Mouse (Mus musculus) MEL (cell line): Measurements from ENCODE around the gene Gm28635. TPM values are rescaled to one million over a fixed set of nuclear protein-coding genes. Genes with fewer than 3 reads are reported as not detected.

Experiments
- DNase-seq: peaks from one replicate; pipeline ENCODE4 v3.0.0; 2011; ENCODE audit warnings: low read depth, low spot score
- H3K27ac ChIP-seq: 2 replicates; pipeline ENCODE4 v1.5.1; 2012; ENCODE audit warnings: low read depth, mild to moderate bottlenecking, control low read depth, low read length, moderate library complexity; ENCODE audit not compliant: control insufficient read depth
- H3K27me3 ChIP-seq, 2 experiments: fragments of 150-350 bp in 1 of 2; sonication (generic) in 1 of 2; 2 replicates each; pipeline ENCODE4 v1.6.1; 2012; ENCODE audit warnings: low read length in 2 of 2, mild to moderate bottlenecking in 2 of 2, improper control_type of control experiment in 1 of 2, moderate library complexity in 1 of 2; ENCODE audit not compliant: insufficient read depth in 2 of 2, control insufficient read depth in 1 of 2
- H3K36me3 ChIP-seq, 2 experiments: 2 replicates each; pipeline ENCODE4 v1.6.1; 2012 to 2014; ENCODE audit warnings: low read length in 2 of 2, improper control_type of control experiment in 1 of 2, inconsistent platforms in 1 of 2, mild to moderate bottlenecking in 1 of 2; ENCODE audit not compliant: insufficient read depth in 2 of 2, control insufficient read depth in 1 of 2
- H3K4me1 ChIP-seq, 2 experiments: fragments of 150-350 bp in 1 of 2; sonication (generic) in 1 of 2; 2 replicates each; pipeline ENCODE4 v1.6.1; 2012; ENCODE audit warnings: low read length in 2 of 2, improper control_type of control experiment in 1 of 2, mild to moderate bottlenecking in 1 of 2; ENCODE audit not compliant: insufficient read depth in 2 of 2, control insufficient read depth in 1 of 2
- H3K4me3 ChIP-seq, 2 experiments: fragments of 150-350 bp in 1 of 2; sonication (generic) in 1 of 2; 2 replicates each; pipeline ENCODE4 v1.5.1; 2012; ENCODE audit warnings: low read depth in 2 of 2, low read length in 2 of 2, mild to moderate bottlenecking in 2 of 2, moderate library complexity in 2 of 2, control low read depth in 1 of 2, improper control_type of control experiment in 1 of 2; ENCODE audit not compliant: control insufficient read depth in 1 of 2, insufficient read depth in 1 of 2
- H3K79me2 ChIP-seq: 2 replicates; pipeline ENCODE4 v1.6.1; 2012; ENCODE audit warnings: mild to moderate bottlenecking, low read length, moderate library complexity; ENCODE audit not compliant: control insufficient read depth, poor library complexity, insufficient read depth
- H3K9ac ChIP-seq: 2 replicates; pipeline ENCODE4 v1.6.1; 2012; ENCODE audit warnings: low read depth, mild to moderate bottlenecking, control low read depth, low read length, moderate library complexity; ENCODE audit not compliant: control insufficient read depth, poor library complexity, severe bottlenecking
- H3K9me3 ChIP-seq: fragments of 150-350 bp; sonication (generic); replicated peaks from 2 replicates; pipeline ENCODE4 v1.6.1; 2012; ENCODE audit warnings: mild to moderate bottlenecking, low read length, improper control_type of control experiment, moderate library complexity; ENCODE audit not compliant: insufficient read depth
- BHLHE40 ChIP-seq: IDR thresholded peaks from 2 replicates; pipeline ENCODE4 v1.6.1; 2012; ENCODE audit warnings: low read depth, mild to moderate bottlenecking, inconsistent platforms, low read length, improper control_type of control experiment, borderline replicate concordance
- CHD1 ChIP-seq: IDR thresholded peaks from 2 replicates; pipeline ENCODE4 v1.6.1; 2012; ENCODE audit warnings: low read depth, mild to moderate bottlenecking, inconsistent platforms, low read length, improper control_type of control experiment
- CTCF ChIP-seq, 3 experiments: IDR thresholded peaks in 2 of 3; conservative IDR thresholded peaks in 1 of 3; 2 replicates each; pipeline ENCODE4 v1.5.1; 2011 to 2012; ENCODE audit warnings: low read length in 3 of 3, low read depth in 2 of 3, mild to moderate bottlenecking in 2 of 3, improper control_type of control experiment in 1 of 3, inconsistent platforms in 1 of 3, mixed read lengths in 1 of 3, moderate library complexity in 1 of 3; ENCODE audit not compliant: control insufficient read depth in 1 of 3, insufficient read depth in 1 of 3, poor library complexity in 1 of 3, severe bottlenecking in 1 of 3
- E2F4 ChIP-seq: IDR thresholded peaks from 2 replicates; pipeline ENCODE4 v1.6.1; 2011; ENCODE audit warnings: low read depth, low read length, improper control_type of control experiment, borderline replicate concordance
- GABPA ChIP-seq: IDR thresholded peaks from 2 replicates; pipeline ENCODE4 v1.6.1; 2012; ENCODE audit warnings: low read depth, mild to moderate bottlenecking, inconsistent platforms, low read length, improper control_type of control experiment, moderate library complexity
- GATA1 ChIP-seq: IDR thresholded peaks from 2 replicates; pipeline ENCODE4 v1.6.1; 2011; ENCODE audit warnings: low read depth, low read length, improper control_type of control experiment
- HCFC1 ChIP-seq: IDR thresholded peaks from 2 replicates; pipeline ENCODE4 v1.6.1; 2012; ENCODE audit warnings: low read depth, mild to moderate bottlenecking, inconsistent platforms, low read length, improper control_type of control experiment, moderate library complexity
- KAT2A ChIP-seq: conservative IDR thresholded peaks from 2 replicates; pipeline ENCODE4 v1.6.1; 2012; ENCODE audit warnings: low read depth, low read length, improper control_type of control experiment, inconsistent platforms
- MAFK ChIP-seq: IDR thresholded peaks from 2 replicates; pipeline ENCODE4 v1.6.1; 2011; ENCODE audit warnings: low read depth, mild to moderate bottlenecking, low read length, improper control_type of control experiment, borderline replicate concordance
- MAX ChIP-seq: IDR thresholded peaks from 2 replicates; pipeline ENCODE4 v1.6.1; 2011; ENCODE audit warnings: low read length, improper control_type of control experiment
- MAZ ChIP-seq: IDR thresholded peaks from 2 replicates; pipeline ENCODE4 v1.6.1; 2012; ENCODE audit warnings: low read depth, mild to moderate bottlenecking, inconsistent platforms, low read length, improper control_type of control experiment
- MEF2A ChIP-seq: IDR thresholded peaks from 2 replicates; pipeline ENCODE4 v1.6.1; 2014; ENCODE audit warnings: low read depth, mild to moderate bottlenecking, inconsistent platforms, low read length, improper control_type of control experiment; ENCODE audit not compliant: poor library complexity, insufficient replicate concordance, severe bottlenecking; ENCODE audit errors: extremely low read depth
- MXI1 ChIP-seq: IDR thresholded peaks from 2 replicates; pipeline ENCODE4 v1.6.1; 2011; ENCODE audit warnings: mild to moderate bottlenecking, low read depth, low read length, improper control_type of control experiment
- NRF1 ChIP-seq: IDR thresholded peaks from 2 replicates; pipeline ENCODE4 v1.6.1; 2014; ENCODE audit warnings: low read depth, mild to moderate bottlenecking, inconsistent platforms, low read length, improper control_type of control experiment, moderate library complexity; ENCODE audit not compliant: poor library complexity, insufficient read depth, severe bottlenecking
- RAD21 ChIP-seq: IDR thresholded peaks from 2 replicates; pipeline ENCODE4 v1.6.1; 2011; ENCODE audit warnings: mild to moderate bottlenecking, low read depth, low read length, improper control_type of control experiment
- RCOR1 ChIP-seq: IDR thresholded peaks from 2 replicates; pipeline ENCODE4 v1.6.1; 2012; ENCODE audit warnings: low read depth, mild to moderate bottlenecking, inconsistent platforms, low read length, improper control_type of control experiment
- SIN3A ChIP-seq: IDR thresholded peaks from 2 replicates; pipeline ENCODE4 v1.6.1; 2012; ENCODE audit warnings: low read length, improper control_type of control experiment, inconsistent platforms
- TBP ChIP-seq: IDR thresholded peaks from 2 replicates; pipeline ENCODE4 v1.8.0; 2011; ENCODE audit warnings: low read depth, low read length, improper control_type of control experiment
- TCF12 ChIP-seq: IDR thresholded peaks from 2 replicates; pipeline ENCODE4 v1.6.1; 2014; ENCODE audit warnings: low read depth, mild to moderate bottlenecking, inconsistent platforms, low read length, improper control_type of control experiment, moderate library complexity
- UBTF ChIP-seq: IDR thresholded peaks from 2 replicates; pipeline ENCODE4 v1.6.1; 2012; ENCODE audit warnings: low read depth, mild to moderate bottlenecking, inconsistent platforms, low read length, improper control_type of control experiment, moderate library complexity, borderline replicate concordance; ENCODE audit not compliant: insufficient read depth
- USF1 ChIP-seq: IDR thresholded peaks from 2 replicates; pipeline ENCODE4 v1.6.1; 2014; ENCODE audit warnings: low read depth, mild to moderate bottlenecking, inconsistent platforms, low read length, improper control_type of control experiment, moderate library complexity
- USF2 ChIP-seq, 2 experiments: IDR thresholded peaks; 2 replicates each; pipeline ENCODE4 v1.6.1; 2011 to 2012; ENCODE audit warnings: improper control_type of control experiment in 2 of 2, low read length in 2 of 2, borderline replicate concordance in 1 of 2, inconsistent platforms in 1 of 2, low read depth in 1 of 2, mild to moderate bottlenecking in 1 of 2; ENCODE audit not compliant: insufficient read depth in 1 of 2
- ZNF384 ChIP-seq: IDR thresholded peaks from 2 replicates; pipeline ENCODE4 v1.6.1; 2012; ENCODE audit warnings: low read depth, mild to moderate bottlenecking, inconsistent platforms, low read length, improper control_type of control experiment
- polyA plus RNA-seq, 2 experiments: library from polyadenylated mRNA; stranded (reverse) in 1 of 2; unstranded in 1 of 2; fragments of >175 nt in 1 of 2; fragments of >200 nt in 1 of 2; gene quantifications; 2 replicates each; pipeline versions ENCODE4 v1.2.1 to v1.2.4; 2012; ENCODE audit warnings: low replicate concordance in 2 of 2, low read depth in 1 of 2; ENCODE audit not compliant: insufficient read length in 2 of 2, insufficient read depth in 1 of 2, missing spikeins in 1 of 2
- total RNA-seq: library from RNA; depleted of rRNA; stranded (reverse); fragments of 300-350 nt; gene quantifications from 2 replicates; pipeline ENCODE4 v1.2.3, GENCODE M21; 2012

Gm28635 gene
- total and polyA plus RNA-seq, 3 experiments = 0.19 TPM; not detected in 2

DNA sequence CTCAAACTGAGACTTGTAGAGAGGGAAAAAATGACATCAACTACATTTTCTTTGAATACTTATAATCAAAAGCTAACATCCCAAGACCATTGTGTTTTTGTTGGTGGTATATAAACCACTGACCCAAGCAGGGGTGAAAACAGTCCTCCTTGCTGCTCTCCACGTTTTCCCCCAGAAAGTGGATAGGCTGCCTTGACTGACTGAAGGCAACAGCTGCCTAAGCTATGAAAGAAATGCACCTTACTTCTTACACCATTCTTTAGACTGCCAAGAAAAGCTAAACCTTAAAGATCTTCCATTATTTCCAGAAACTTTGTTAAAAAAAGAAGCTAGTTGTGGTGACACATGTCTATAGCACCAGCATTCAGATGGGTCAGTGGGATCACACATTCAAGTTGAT is 31.7 kb downstream of the Gm28635 start:
- Histone ChIP-seq H3K27me3 (no peaks in the 10 kb centered on the region), H3K9ac (no peak overlapping the region), H3K4me1 (peaks cover 4 to 5% of the 10 kb centered on the region in 2 experiments; a peak in 3 of 4 replicates), H3K27ac (no peak overlapping the region)
- TF ChIP-seq ZNF384 = no peak
- TF ChIP-seq BHLHE40 = no peak
- TF ChIP-seq CHD1 = no peak
- no peak for TF ChIP-seq CTCF (IDR thresholded peaks at IDR 0.05 in 2 of 3, conservative IDR thresholded peaks at IDR 0.05 in 1 of 3; ENCODE audit: control insufficient read depth in 1 of 3, insufficient read depth in 1 of 3, low read depth in 2 of 3, low read length in 3 of 3, poor library complexity in 1 of 3, severe bottlenecking in 1 of 3)
- TF ChIP-seq, all 39 proteins: peak for 0
- peaks cover 42% of the 10 kb centered on the region for H3K79me2 ChIP-seq
- H3K4me3 ChIP-seq = no peak overlapping the region
- H3K9me3 ChIP-seq = no peaks in the 10 kb centered on the region
- no peak for DNase-seq
- H3K36me3 ChIP-seq = peaks cover 0 to 14% of the 10 kb centered on the region in 2 experiments; a peak in 3 of 4 replicates

DNA sequence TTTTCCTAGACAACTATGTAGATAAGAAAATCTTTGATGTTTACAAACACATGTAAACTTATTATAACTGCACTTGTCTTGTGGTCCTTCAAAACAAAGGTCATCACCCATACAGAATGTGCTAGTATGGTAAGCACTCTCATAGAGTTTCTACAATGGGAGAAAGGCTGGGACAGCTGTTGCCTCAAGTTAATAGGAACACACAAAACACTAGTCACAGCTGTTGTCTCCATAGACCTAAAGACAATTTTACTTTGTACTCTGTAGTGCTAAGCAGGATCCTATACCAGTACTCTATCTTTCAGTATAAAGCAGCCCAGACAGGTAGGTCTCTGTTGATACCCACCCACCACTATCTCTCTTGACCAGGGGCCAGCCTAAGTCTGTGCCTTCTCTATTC is 37.0 kb downstream of the Gm28635 start:
- Histone ChIP-seq H3K4me3 (no peak overlapping the region), H3K27ac (no peak overlapping the region), H3K27me3 (no peaks in the 10 kb centered on the region), H3K9me3 (no peaks in the 10 kb centered on the region), H3K79me2 (peaks cover 31% of the 10 kb centered on the region), H3K36me3 (peaks cover 0 to 5% of the 10 kb centered on the region in 2 experiments; a peak in 3 of 4 replicates), H3K4me1 (peaks cover 0 to 2% of the 10 kb centered on the region in 2 experiments; a peak in 1 of 4 replicates), H3K9ac (no peak overlapping the region)
- DNase-seq = no peak
- no peak for TF ChIP-seq NRF1
- no peak for TF ChIP-seq CTCF (IDR thresholded peaks at IDR 0.05 in 2 of 3, conservative IDR thresholded peaks at IDR 0.05 in 1 of 3; ENCODE audit: control insufficient read depth in 1 of 3, insufficient read depth in 1 of 3, low read depth in 2 of 3, low read length in 3 of 3, poor library complexity in 1 of 3, severe bottlenecking in 1 of 3)
- no peak for TF ChIP-seq MAZ
- TF ChIP-seq E2F4 = no peak
- no peak for TF ChIP-seq RAD21
- TF ChIP-seq KAT2A = no peak
- no peak for TF ChIP-seq SIN3A
- no peak for TF ChIP-seq MAX

DNA sequence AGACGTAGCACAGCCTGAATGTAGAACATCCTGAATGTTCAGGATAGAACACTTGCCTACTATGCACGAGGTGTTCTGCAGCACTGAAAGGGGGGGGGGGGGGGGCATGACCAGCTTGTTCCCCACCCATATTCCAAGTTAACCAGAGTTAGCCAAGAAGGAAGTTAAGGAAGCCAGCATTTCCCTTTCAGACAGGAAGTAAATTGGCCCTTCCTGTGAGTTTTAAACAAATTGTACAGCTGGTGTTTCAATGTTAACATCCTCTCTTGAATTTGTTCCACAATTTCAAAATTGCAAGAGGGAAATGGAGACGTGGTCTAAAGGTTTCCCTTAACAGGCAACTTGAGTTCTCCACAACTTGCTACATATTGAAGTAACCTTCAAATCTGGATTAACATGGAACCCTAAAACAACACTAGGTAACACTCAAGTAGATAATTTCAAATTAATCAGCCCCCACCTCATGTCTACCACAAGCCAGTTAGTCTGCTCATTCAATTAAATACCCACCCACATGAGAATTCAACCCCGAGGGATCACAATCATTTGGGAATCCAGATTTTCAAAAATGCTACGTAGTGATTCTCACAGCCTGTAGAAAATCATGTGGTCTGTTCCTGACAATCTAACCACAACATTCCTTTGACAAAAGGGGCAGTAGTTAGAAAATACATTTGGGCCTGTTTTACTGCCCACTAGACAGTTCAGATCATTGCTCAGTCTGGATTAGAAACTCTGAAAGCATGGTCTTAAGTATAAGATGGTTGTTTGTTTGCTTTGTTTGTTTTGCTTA is 39.2 kb downstream of the Gm28635 start:
- H3K27ac ChIP-seq = no peak overlapping the region
- H3K27me3 ChIP-seq = no peaks in the 10 kb centered on the region
- peaks cover 31% of the 10 kb centered on the region for H3K79me2 ChIP-seq
- H3K9ac ChIP-seq = no peak overlapping the region
- DNase-seq = no peak
- peaks cover 7 to 10% of the 10 kb centered on the region in 2 experiments for H3K4me1 ChIP-seq
- peaks cover 0 to 10% of the 10 kb centered on the region in 2 experiments; a peak in 3 of 4 replicates for H3K36me3 ChIP-seq
- no peak overlapping the region for H3K4me3 ChIP-seq
- no peaks in the 10 kb centered on the region for H3K9me3 ChIP-seq
- TF ChIP-seq MEF2A = no peak
- no peak for TF ChIP-seq HCFC1
- no peak for TF ChIP-seq MAFK
- no peak for TF ChIP-seq RCOR1
- TF ChIP-seq UBTF = no peak
- TF ChIP-seq USF1 = no peak
- no peak for TF ChIP-seq MXI1
- TF ChIP-seq TCF12 = no peak
- TF ChIP-seq CTCF (IDR thresholded peaks at IDR 0.05 in 2 of 3, conservative IDR thresholded peaks at IDR 0.05 in 1 of 3; ENCODE audit: control insufficient read depth in 1 of 3, insufficient read depth in 1 of 3, low read depth in 2 of 3, low read length in 3 of 3, poor library complexity in 1 of 3, severe bottlenecking in 1 of 3) = no peak
- TF ChIP-seq TBP = no peak
- no peak for TF ChIP-seq BHLHE40
- no peak for TF ChIP-seq GABPA
- TF ChIP-seq GATA1 = no peak
- TF ChIP-seq USF2 (IDR thresholded peaks at IDR 0.05; ENCODE audit: borderline replicate concordance in 1 of 2, insufficient read depth in 1 of 2, low read depth in 1 of 2, low read length in 2 of 2) = no peak
